Mouse (Mus musculus) WW6 (cell line): ENCODE measurements at regions not wholly inside any gene's neighbourhood (a gene's known extent, or its start where the extent isn't known, plus 50 kb on each side); places are given as distances from the start of the nearest gene placed in this dataset.
A peak's percentile ranks its signal among the peaks of the same experiment; 100 is the strongest.

ENCODE experiments used
- DNase-seq: peaks from one replicate; pipeline ENCODE4 v3.0.0-alpha.2; 2013; ENCODE audit warnings: low read depth, low spot score

DNA sequence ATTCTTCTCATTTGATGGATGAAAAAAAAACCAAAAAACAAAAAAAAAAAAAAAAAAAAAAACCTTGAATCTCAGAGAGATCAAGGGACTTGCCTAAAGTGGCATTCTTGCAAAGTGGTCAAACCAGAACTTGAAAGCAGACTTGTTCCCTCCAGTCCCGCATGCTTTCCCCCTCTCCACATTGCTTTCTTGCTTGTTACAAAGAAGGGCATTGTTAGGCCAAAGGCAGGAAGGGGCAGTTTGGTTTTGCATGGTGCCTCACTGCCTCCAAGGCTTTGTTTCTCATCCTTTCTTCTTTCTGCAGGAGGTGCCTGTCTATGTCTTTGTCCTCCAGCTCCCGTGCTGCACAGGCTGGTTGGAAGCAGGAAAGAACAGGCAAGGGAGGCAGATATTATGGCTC lies 356.2 kb upstream of the Tenm4 start:
- no peak for DNase-seq

DNA sequence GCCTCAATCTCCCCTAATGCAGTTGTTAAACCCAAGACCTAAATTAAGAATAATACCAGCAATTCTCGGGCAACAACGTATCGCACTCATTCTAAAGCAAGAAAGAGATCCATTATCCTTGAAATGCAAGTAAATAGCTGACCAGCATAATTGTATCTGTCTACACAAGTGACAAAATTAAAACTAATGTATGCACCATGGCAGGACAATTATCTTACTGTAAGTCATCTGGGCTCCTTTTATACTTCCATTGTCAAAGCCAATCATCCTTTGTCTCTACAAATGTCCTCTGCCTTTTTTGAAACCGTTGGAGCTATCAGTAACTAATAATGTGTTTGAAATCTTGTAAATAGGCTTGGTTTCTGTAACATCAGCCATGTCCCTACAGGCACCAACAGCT lies 347.5 kb upstream of the Tenm4 start:
- DNase-seq = no peak

DNA sequence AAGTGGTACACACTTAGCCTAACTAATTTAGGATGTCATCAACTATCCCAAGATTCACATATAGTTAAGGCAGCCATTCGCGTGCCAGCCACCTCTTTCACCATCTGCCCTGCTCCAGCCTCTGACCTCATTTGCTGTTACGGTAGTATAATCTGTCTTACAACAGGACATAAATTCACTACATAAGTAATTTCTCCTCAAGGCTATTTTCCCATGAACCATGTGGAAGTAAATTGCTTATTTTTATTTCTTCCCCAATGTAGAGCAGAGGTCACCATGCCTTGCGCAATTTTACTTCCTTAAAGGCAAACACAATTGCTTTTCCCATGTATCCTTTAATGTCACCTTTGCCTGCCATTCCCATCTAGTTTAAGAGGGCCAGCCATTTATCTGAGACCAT lies 341.2 kb upstream of the Tenm4 start:
- DNase-seq = no peak

DNA sequence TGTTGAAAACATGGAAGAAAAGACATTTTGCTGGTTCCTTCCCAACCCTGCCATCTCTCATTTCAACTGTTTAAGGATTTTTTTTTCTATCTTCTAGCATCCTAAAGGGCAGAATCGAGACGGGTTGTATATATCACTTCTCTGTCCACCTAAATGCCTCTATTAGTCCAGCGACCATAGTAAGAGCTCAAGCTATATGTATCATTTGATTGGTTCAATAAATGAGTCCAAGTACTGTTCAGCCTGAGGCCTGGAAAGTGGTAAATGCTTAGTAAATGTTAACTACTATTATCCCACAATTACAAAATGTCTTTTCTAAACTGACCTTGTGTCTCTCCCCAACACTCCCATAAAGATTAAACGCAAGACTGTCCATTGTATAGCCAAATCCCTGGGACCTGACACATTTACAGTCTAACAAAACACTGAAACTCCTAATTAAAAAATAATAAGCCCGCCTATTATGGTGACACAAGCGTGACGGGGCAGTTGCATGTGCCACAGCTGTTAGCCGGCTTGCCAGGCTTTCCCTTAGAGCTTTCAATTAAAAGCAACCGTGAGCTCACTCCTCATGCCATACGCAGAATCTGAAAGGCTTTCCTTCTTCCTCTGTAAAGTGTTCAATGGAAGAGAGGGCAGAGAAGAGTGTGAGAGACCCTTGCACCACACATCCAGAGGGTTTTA lies 336.7 kb upstream of the Tenm4 start:
- DNase-seq = no peak

DNA sequence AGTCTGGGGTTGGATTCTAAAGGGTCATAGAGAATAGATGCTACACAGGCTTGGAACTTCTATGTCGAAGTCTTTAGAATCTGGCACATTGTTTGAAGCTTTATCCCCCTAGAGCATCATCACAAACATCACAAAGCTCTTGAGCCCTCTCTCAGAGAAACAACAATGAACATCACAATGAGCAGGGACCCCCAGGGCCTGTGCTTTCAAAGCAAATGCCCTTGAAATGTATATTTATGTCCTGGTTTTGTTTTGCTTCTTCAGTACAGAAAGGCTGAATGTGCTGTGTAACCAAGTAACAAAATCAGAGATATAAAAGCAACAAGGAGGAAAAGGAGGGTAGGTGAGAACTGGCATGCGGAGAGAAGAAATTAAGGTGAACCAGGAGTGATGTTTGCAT lies 330.6 kb upstream of the Tenm4 start:
- no peak for DNase-seq

DNA sequence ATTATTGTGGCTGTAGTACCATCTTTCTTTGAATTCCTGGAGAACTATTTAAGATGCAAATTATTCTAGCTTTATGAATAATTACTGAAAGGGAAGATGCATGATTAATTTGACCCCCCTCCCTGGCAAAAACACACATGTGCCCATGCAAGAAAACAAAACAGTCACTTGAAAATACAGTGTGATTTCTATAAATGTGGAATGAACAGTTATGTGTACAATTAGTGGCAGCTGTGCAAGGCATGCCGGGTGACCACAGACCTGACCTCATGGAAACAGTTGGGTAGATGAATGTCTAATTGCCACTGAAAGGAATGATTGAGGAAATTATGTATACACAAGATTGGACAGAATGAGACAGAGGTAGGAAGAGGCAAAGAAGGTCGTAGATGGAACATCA lies 321.2 kb upstream of the Tenm4 start:
- no peak for DNase-seq

DNA sequence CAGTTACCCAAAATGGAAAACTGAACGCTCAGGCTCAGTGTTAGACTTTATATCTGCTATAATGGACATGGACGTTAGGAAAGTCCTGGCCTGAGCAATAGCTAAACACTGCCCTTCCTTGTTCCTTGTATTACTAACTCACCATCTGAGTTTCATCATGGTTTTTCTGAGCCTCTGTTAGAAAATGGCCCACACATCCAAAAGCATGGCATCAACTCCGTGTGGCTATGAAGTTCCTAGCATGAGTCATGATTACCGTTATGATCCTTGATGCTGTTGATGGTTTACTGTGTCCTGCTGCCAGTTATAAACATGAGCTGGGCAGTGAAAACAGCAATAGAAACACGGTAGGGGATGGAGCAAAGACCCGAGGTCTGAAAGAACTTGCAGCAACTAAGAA lies 318.4 kb upstream of the Tenm4 start:
- DNase-seq = no peak

DNA sequence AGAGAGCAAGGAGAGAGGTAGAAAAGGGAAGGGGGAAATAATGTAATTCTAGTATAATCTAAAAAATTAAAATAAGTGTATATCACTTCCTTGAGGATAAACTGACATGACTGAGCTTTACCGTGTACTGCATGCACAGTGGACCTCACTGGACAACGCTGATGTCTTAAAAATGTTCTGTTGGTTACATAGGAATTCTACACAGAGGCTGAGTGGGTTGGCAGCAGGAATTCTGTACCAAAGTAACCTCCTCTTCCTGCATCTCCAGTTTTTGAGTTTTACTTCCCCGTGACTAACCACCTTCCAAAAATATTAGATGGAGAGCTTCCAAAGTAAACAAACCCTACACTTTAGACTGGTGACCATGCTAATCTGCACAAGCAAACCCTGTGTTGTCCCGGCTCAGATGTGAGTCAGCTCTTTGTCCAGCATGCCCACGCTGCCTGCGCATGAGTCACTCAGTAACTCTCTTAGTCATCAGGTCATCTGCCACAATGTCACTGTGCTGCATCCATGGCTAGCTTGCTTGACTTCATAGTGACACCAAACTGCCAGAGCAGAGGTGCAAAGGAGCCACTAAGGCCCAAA lies 317.7 kb upstream of the Tenm4 start:
- no peak for DNase-seq

DNA sequence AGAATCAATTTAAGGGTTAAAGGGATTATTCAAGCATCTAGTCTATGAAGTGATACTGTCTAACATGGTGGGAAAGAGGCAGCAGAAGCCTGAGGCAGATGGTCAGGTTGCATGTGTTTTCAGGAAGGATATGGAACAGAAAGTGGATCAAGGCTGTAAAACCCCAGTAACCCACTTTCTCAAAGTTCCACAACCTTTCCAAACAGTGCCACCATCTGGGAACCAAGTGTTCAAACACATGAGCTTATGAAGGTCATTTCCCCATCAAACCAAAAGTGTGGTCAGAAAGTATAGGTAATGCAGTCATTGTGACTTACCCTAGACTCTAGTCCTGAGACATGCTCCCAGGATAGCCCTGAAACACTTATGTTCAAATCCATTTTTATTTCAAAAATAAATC lies 312.8 kb upstream of the Tenm4 start:
- no peak for DNase-seq

DNA sequence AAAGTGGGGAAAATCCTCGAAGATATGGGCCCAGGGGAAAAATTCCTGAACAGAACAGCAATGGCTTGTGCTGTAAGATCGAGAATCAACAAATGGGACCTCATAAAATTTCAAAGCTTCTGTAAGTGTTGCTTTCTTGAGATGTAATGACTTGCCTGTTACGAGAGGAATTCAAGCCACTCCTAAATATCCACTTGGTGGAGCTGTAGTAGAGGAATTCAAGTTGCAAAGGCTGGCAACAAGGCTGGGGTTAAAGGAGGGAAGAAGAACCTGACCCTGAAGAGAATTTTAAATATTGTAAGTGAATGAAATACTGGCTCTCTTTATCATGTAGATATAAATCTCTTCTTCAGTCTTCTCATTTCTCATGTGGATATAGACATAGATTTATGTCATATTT lies 306.8 kb upstream of the Tenm4 start:
- DNase-seq = no peak

DNA sequence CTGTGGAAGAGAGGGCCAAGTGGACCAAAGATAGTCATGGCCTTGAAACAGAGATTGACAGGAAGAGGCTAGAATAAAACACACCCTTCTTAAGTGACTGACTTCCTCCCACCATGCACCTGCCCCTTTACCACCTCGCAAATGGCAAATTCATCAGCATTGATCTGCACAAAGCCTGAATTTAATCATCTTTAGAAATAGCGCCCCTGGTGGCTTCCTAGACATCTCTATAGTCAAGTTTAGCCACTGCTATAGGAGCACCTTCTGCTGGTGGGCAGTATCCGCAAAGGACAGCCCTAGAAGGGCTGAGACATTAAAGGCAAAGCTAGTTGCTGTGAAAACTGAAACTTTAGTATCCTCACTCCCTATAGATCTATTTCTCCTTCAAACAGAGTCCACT lies 305.8 kb upstream of the Tenm4 start:
- DNase-seq = peak; percentile 5

DNA sequence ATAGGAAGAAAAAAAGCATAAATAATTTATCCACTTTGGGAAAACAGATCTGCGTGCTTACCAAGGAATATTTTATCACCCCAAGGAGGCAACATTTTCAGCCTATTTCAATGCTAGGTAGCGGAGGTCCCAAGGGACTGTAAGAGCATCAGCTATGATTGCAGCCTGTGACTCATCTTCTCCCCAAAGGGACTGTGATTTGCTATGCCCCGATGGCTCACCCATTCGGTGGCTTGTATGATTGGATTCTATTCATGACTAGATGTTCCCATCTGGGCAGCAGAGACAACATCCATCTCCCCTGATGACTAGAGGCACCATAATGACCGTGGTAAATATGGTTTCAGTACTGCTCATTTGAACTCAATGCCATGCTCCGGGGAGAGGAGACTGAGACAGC lies 302.3 kb upstream of the Tenm4 start:
- no peak for DNase-seq

DNA sequence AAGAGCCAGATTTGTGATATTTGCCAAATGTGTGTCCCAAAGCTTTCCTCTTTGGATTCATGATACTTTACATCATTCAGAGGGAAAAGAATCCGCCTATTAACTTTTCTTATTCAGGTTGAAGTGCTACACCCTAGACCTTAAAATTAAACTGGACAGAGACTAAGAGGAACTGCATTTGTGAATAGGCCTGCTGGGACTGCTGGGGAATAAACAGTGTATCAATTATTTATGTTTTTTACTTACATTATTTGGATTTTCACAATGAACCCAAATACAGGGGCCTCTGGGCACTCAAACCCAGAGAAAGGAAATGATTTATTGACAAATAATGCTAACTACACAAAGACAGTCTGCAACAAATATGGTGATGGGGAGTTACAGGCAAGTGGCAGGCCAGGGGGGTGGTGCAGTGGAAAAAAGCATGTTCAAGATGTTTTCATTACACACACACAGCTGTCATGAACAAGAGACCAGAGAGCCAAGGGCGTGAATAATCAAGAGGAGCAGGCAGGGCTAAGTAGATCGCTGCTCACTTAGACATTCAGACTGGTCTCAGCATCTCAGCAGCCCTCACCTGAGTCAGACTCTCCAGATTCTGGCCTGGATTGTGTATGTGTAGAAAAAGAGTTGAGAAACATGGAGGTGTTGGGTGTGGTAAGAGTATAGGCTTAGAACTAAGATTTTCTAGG lies 290.3 kb upstream of the Tenm4 start:
- DNase-seq = no peak

DNA sequence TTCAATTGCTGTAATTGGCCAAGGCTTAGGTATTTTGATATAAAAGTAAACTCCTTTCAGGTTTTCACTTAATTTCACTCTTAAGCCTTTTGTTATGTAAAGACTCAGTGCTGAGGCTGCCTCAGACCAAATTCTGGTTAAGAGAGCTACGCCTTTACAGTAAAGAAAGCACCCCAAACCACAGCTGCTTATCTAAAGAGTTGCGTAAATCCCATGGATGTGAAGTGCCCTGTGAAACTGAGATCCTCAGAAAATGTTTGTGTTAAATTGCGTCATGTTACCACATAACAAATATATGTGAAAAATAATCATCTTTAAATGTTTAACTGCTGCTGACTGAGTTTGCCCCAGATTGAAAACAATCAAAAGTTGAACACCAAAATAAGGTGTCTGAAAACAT lies 269.5 kb upstream of the Tenm4 start:
- DNase-seq = no peak

DNA sequence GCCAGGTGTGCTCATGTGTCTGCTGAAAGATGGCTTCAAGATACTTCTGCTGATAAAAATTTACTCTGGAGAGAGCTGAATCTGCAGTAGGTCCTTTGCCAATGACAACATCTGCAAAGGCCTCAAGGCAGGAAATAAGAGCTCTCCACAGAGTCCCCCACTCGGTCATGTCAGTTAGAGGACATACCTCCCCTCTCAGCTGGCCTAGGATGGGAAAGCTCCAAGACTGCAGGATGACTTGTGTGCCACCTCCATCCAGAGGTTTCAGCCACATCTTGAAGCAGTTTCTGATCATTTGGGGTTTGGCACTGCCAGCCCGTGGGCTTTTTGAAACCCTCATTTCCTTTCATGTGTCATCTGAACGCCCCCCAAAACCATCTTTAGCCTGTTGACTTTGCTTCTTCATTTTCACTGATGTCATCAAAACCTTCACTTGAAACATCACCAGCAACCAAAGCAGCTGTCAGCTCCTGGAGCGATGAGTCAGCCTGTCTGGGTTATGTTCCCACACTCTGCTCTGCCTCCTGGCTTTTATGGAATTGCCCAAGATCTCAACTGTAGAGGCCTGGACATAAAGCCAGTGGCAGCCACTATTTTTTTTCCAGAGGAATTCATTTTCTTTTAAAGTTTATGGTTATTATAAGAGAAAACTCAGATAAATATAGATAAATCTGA lies 256.5 kb upstream of the Tenm4 start:
- DNase-seq = no peak

DNA sequence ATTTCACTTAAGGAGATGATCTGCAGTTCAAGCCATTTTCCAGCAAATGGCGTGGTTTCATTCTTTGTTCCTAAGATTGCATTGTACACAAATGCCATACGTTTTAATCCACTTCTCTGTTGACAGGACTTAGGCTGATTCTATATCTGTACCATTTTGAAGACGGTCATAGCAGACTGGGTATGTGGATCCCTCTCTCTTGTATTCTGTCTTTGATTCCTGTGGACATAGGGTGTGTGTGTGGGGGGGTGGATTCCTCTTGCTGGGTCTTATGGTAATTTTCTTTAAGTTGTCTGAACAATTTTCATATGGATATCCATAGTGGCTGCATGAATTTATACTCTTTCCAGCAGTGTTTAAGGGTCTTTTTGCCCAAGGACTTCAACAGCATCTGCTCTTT lies 251.1 kb upstream of the Tenm4 start:
- DNase-seq = no peak

DNA sequence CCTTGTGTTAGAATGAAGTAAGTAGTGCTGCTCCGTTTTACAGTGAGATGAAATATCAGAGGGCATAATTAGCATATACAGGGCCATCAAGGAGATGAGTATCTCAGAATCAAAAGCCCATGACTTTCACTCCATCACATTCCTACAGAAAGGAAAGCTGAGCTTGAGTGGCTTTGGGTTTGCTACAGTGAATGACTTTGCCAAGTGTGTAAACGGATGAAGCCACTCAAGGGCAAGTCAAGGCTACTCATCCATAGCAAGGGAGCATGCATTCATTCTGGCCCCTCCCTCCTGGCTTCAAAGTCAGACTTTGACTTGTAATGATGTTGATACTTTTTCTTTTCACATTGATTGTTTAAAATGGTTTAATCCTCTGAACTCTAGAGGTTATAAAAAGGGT lies 246.2 kb upstream of the Tenm4 start:
- no peak for DNase-seq

DNA sequence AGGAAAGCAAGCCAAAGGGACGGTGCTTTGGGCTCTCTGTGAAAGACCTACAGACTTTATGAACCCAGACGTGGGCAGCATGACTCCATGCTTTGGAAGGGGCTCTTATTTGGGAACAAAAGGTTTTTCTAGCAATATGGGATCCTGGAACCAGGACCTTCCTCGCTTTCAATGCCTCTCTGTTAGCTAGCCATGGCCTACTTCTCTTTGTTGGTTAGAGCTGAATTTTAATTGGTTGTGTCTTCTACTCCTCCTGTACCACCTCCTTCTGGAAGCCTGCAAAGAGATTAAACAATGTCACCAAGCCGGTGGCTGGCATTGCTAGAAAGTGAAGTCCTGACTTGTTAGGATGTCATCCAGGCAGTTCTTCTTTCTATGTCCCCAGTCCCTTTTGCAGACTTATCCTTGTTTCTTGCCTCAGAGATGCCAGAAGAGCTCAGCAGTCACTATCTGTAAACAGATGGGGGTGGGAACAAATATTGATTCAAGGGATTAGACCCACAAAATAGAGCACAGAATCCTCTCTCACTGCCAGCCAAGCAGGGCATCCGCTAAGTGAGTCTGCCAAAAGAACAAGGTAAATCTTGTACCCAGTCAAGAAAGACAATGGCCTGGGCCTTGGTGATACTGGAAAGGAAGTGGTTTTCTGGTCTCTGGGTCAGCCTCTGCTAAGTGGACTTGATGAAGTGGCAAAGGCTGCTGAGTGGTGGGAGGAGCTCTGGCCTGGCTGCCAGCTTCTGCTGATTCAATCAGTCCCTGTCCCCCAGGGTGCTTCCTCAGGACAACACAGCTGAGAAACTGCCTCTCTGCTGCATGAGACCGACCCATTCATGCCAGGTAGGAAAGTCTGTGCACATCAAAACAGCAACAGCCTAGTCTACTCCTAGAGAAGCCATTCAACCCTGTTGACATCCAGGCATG lies 244.7 kb upstream of the Tenm4 start:
- no peak for DNase-seq

DNA sequence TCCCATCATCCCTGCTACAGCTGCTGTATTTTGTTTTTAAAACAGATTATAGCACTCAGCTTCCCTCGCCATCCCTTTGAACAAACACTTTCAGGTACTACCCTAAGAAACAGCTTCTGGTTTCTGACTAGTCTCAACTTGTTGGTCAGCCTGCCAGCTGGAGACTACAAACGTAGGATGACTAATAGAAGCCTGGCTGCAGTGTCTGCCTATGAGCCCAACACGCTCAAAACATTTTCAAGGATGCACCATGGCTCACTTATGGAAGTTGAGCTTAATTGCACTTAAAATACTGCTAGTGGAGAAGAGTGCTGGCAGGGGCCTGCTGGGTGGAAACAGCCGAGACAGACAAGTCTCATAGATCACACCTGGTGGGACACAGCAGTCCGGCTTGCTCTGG lies 234.4 kb upstream of the Tenm4 start:
- no peak for DNase-seq

DNA sequence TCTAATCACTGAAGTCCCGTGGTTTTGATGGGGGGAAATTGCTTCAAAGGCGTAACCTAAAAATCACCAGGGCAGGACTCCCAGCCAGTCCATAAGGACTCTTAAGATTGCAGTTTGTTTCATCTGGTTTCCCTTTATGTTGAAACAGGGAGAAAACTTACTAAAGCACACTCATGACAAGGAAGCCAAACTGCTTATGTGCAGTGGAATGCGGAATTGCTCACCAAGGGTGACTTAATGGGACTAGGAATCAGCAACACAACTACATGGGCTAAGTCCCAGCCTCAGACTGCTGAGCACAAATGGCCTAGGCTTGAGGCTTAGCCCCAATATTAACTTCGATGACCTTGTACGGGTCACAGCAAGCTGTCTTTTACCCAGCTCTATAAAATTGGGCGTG lies 227.6 kb upstream of the Tenm4 start:
- DNase-seq = no peak

DNA sequence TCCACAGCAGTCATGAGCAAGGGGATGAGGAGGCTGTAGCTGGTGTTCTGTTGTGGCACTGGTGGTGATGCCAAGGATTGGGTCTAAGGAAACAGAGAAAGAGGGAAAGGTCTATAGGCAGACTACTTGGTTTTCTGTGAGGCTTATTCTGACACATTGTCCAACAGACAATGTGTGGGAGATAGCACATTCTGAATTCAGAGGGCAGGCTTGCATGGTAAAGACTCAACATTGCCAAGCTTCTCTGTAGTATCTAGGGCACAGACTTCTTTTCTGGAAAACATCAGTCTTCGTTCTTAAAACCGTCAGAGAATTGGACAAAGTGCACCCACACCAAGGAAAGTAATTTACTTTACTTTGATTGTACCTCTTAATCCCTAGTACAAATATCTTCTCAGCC lies 218.7 kb upstream of the Tenm4 start:
- no peak for DNase-seq

DNA sequence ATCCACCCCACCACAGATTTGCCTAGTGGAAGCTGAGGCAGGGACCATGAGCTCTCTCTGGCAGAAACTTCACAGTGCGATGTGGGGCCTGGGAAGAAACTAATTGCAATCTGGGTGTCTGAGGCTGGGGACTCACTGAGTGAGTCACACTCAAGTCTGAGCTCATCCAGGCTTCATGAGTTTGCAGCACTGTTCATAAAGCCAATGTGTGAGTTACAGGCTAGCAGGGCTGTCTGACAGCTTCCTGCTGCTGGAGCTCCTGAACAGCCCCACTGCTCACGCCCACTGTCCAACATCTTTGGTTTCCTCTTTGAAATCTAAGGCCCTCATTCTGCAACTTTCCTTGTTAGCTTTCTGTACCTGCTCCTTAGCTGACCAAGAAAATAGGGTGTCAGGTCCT lies 216.5 kb upstream of the Tenm4 start:
- DNase-seq = no peak
